Mouse (Mus musculus) ES-CJ7 (cell line): ENCODE measurements around the gene Tnf.
A peak's percentile ranks its signal among the peaks of the same experiment; 100 is the strongest.
"Not testable (repeated sequence)": the region's sequence is repeated elsewhere in the genome, so short reads cannot be mapped to it uniquely, and the experiment has no call there.

Experiments used
- DNase-seq: peaks from one replicate; pipeline ENCODE4 v3.0.0; 2011; ENCODE audit warnings: low read depth, low spot score

Tnf gene

DNA sequence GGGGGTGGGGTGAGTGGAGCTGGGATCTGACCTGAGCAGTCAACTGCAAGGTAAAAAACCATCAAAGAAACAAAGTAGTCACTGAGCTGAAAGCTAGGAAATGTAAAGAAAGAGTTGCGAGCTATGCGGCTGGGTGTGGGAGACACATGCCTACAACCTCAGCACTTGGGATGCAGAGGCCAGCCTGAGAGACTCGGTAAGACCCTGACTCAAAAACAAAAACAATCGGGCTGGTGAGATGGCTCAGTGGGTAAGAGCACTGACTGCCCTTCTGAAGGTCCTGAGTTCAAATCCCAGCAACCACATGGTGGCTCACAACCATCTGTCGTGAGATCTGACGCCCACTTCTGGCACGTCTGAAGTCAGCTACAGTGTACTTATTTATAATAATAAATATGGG lies 32.3 kb upstream of the Tnf start:
- DNase-seq, result not testable (repeated sequence)

DNA sequence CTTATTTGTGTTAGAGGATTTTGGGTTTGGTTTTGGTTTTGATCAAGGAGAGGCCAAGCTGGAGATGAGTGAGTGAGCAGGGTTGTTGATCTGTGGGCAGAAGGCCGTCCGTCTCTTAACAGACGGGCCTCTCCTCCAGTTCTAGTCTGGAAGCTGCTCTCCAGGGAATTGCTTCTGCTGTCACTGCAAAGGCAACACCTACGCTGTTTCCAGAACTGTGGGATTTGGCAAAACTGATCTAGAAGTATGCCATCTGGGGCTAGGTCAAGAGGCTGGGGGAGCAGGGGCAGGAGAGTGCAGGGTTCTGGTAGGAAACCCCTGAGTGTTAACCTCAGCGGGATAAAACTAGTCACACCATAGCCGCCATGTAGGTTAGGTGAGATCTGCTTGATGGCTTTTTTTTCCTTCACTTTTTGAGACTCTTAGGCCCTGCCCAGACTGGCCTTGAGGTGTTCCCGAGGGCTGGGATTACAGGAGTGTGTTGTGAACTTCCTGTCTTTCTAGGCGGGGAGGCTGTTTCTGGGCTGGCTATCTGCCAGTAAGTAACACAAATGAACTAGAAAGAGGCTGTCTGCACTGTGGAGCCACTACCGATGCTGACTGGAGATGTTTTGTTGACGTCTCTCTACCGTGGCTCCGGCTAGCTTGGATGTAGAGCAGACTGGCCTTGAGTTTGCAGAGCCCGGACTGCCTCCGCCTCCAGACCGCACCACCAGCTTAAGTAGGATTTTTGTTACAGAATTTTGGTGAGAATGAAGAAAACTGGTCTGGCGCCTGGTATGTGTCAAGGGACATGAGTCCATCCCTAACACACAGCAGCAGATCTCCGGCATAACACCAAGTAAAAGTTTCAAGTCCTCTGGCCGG lies 31.5 kb upstream of the Tnf start, which contains the start of gene Atp6v1g2:
Gene Atp6v1g2, plus strand, starts transcription at position 547 of the 867 bp plus-strand sequence.
- no peak for DNase-seq

DNA sequence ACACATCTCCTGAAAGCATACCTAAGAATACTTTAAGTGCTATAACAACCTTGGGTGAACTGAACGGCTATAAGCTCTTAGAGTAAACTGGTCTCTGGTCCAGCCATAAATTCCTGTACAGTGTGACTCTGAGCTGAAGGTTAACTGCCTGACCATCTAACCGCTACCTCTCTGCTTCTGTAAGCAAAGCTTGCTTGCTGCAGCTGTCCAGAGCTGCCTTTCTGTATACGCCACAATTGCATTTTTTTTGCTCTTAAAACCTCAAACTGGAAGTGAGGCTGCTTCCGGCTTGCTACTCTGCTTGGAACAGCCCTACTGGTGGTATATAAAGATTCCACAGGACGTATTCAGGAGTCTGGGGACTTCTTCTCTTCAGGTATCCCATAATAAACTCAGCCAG lies 30.9 kb upstream of the Tnf start:
- DNase-seq, result no peak

DNA sequence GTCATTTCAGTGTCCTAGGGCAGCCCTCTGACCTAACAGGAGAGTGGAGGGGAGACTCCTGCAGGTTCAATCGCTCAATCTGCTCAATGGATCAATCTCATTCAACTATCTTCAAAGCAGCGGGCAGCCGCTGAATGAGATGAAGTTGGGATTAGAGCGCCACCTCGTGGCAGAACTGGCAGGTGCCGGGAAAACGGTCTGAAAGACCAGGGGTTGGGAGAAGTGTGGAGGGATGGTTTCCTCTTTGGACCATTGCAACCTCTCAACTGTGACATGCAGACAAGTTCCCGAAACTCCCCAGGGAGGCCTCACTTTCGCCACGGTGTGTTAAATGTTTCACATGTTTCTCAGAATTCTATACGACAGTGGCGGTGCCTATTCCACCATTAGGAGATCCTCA lies 30.2 kb upstream of the Tnf start:
- DNase-seq, result peak; percentile 77

DNA sequence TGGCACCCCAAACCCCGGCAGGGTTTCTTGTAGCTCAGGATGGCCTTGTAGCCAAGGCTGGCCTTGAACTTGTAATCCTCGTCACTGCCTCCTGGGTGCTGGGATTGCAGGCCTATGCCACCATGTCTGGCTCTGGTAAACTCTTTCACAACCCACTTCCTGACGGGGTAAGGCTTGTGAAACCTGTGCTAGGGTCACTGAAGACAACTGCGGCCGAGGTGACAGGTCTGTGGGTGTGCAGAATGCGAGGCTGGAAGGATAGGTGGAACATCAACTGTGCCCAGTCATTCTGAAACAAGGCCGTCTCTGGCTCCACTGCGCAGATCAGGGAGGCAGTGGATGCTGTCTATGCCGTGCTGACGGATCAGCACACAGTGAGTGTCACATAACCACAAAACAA lies 29.2 kb upstream of the Tnf start:
- DNase-seq, result no peak

DNA sequence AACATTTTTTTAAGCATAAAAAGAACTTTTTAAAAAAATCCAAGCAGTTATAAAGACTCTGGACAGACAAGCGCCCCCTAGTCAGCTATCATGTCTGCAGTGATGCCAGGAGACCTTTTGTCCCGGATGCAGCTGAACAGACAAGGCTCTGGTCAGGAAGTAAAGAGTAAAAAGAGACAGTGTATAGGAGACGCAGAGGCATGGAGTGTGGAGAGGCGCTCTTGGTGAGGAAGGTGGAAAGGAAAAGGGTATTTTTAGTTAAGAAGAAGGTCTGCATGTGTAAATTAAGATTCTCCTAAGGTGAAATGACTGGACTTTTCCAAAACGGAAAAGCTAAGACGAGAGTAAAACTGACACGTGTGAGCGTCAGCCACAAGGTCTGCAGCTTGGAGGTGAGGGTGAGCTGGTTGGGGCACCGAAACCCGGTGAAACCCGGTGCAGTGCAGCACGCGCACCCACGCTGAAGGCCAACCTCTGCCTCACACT lies 24.8 kb upstream of the Tnf start:
- DNase-seq, result no peak

DNA sequence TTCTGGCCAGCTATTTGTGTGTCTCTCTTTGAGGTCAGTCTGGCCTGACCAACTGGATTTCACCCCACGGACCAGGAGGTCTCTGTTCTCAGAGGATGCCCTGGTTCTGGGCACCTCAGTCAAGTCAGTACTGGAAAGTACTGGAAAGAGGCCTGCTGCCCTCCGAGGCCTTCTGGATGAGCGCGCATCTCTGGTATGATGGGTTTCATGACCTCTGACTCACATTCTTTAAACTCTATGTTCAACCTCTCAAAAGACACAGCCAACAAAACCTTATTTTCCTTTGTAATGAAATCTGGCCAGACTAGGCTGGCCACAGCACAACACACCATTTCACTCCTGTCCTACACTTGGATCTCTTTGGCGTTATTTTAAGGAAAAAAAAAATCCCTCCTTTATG lies 23.6 kb upstream of the Tnf start:
- DNase-seq, result no peak

DNA sequence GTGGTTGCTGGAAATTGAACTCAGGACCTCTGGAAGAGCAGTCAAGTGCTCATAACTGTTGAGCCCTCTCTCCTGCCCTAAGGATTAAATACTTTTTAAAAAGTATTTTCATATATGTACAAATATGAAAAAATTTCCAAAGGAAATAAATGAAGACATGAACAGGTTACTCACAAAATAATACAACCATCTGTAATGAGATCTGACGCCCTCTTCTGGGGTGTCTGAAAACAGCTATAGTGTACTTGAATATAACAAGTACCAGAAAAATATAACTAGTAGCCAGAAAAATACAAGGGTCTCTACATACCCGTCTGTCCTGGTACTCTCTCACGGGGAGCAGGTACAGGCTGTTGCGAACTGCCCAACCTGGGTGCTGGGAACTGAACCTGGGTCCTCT lies 22.8 kb upstream of the Tnf start:
- no peak for DNase-seq

DNA sequence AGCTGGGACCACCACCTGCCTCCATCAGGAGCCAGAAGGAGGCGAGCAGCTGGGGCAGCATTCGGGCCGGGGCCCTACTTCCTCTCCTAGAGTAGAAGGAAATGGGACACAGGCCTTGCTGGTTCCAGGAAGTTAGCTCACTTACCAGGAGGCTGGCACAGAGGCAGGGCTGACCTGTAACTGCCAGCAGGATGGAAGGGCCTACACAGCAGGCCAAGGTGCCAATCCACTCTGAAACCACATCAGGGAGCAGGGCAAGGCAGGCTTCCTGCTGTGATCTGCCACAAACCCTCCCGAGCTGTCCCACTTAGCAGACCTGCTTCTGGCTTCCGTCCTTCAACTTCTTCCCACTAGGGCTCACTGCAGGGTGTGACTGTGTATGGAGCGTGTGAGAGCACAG lies 20.5 kb upstream of the Tnf start:
- DNase-seq, result no peak

DNA sequence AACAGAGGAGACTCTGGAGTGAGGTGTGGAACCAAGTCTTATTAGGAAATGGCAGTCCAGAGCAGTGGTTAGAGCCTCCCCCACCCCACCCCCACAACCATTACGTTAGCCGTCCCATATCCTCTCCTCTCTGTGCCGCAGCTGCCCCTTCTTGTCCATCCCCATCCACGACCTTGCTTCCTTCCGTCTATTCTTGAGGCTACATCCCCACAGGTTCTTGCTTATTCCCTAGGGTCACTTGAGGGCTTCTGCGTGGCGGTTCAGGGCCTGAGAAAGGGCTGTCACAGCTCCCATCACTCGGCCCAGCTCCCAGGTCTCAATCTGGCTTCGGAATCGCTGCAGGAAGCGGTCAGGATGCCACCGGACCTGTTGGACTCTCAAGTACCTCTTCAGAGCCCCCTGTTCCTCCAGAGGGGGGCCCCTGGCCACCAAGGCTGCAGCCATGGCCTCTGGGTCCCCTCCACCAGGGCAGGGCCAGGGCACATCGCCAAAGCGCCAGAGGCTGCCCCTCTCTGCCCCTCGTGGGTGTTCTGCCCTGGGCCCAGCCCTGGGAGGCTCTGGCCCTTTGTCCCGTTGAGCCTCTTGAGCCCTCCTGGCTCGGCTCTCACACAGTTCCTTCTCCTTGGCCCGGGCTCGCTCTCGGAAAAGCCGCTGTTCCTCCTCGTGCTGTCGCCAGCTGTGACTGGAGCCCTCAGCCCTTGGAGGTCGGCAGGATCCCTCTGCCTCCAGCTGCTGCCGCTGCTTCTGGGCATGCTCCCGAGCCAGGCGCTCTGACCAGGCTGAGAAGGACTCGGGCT lies 18.5 kb upstream of the Tnf start, which contains the start of gene Gm16181:
Gene Gm16181, plus strand, starts transcription at position 679 of the 797 bp plus-strand sequence.
- no peak for DNase-seq

DNA sequence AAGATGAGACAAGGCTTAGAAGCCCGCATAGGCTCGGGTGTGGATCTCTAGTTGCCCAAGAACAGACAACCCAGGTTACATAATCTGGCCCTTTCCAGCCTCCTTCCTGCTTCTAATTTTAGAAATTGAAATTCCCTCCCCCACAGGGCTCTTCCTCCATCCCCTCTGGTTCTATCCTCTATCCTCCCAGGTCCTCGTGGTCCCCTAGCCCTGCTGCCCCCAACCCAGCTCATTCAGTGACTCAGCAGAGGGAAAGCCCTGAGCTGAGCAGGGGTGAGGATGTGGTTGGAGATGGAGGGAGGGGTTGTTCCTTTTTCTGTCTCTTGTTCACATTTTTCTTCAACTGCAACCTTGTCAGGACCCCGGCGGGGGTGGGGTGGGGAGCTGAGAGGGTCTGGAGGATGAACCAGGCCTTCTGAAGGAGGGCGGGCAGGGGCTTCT lies 17.8 kb upstream of the Tnf start:
- DNase-seq, result no peak

DNA sequence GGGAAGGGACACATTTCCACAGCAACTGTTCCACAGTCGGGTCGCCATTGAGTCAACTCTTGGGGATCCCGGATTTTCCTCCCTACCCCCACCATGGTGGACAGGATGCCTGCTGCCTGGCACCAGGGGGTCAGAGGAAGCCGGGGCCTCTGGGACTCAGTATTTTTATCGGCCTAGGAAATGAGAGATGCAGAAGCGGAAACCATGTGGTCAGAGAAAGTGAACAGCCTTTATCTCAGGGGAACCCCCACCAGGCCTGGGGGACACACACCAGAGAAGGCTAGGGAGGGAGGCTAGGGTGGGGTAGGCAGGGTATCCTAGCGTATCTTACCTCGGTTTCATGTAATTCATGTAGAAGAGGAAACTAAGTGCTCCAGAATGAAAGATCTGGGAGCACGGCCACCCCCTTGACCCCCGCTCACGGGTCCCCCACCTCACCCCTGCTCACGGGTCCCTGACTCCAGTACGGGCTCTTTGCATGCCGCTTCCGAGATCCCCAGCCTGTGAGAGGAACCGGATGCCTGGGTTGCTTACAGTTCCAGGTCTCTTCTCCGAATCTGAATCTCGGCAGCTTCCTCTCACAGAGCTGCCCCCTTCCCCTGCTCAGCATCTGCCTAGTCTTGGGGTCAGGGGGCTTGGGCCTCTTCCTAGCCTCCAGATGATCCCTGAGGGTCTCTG lies 16.8 kb upstream of the Tnf start:
- DNase-seq, result no peak

DNA sequence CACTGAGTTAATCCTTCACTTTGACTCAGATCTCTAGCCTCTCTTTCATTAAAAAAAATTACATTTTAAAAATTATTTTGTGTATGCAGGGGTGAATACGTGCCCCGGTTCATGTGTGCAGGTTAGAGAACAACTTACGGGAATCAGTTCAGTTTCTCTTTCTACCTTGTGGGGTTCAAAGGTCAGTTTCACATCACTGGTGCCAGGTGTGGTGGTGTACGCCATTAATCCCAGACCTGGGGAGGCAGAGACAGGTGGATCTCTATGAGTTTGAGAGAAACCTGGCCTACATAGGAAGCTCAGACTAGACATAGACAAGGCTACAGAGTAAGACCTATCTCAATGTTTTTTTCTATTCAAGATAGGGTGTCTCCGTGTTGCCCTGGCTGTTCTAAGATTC lies 11.3 kb upstream of the Tnf start:
- DNase-seq, result no peak

DNA sequence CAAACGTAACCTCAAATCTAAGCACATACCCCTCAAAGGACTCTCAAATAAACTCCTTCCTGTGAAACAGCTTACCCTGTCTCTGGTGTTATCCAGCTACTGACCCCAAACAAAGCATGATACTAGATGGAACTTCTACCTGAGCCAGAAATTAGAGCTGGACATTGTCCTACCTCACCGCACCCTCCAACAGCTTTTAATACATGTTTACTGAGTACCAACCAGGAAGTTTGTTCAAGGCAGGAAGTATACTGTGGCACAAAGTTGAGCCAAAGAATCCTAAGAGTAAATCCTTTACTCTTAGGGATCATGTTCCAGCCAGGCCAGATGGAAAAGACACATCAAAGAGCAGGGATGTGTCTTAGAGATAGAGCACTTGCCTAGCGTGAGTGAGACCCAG lies 8.8 kb upstream of the Tnf start:
- DNase-seq, result no peak

DNA sequence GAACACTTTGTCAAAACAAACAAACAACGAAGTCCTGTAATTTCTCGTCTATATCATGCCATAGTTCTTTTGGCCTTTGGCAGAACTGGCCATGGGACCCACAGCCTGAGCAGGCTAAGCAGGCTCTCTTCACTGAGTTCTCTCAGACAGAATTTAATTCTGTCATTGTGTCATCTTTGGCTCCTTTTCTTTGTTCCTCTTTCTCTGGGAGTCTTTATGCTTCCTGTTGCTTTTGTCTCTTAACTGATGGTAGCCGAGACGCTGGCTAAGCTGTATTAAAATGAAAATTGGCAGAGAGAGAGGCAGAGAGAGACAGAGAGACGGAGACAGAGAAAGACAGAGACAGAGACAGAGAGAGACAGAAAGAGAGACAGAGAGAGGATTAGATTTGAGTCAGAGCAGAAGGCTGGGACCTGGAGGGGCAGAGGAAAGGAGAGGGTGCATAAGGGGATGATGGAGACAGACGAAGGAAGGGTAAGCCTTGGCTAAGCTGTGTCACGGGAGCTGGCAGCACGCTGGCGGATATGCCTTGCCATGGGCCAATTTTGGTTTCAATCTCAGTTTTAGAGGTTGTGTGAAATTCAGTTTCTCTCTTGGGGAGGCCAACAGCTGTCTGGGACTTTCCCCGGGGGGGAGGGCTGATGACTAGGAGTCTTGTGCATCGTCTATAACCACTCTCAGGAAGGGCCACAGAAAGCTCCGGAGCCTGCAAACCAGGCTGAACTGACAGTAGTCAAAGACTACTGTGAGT lies 8.2 kb upstream of the Tnf start:
- DNase-seq, result no peak

DNA sequence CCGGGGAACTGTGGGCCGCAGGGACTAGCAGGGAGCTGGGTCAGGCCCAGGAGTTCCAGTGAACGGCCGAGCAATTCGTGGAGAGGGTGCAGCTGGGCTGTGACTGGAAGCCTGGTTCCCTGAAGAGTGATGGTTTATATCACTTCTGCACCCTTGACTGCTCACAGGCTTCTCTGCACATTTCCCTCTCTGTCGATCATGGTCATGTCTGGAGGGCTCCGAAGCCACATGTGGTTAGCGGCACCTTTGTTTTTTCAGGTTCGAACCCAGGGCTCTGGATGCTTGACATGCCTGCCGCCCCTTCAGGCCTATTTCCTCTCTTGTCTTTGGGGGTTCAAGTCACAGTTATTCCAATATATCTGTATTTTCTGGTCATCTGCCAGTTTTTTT lies 3.6 kb upstream of the Tnf start:
- DNase-seq, result no peak

DNA sequence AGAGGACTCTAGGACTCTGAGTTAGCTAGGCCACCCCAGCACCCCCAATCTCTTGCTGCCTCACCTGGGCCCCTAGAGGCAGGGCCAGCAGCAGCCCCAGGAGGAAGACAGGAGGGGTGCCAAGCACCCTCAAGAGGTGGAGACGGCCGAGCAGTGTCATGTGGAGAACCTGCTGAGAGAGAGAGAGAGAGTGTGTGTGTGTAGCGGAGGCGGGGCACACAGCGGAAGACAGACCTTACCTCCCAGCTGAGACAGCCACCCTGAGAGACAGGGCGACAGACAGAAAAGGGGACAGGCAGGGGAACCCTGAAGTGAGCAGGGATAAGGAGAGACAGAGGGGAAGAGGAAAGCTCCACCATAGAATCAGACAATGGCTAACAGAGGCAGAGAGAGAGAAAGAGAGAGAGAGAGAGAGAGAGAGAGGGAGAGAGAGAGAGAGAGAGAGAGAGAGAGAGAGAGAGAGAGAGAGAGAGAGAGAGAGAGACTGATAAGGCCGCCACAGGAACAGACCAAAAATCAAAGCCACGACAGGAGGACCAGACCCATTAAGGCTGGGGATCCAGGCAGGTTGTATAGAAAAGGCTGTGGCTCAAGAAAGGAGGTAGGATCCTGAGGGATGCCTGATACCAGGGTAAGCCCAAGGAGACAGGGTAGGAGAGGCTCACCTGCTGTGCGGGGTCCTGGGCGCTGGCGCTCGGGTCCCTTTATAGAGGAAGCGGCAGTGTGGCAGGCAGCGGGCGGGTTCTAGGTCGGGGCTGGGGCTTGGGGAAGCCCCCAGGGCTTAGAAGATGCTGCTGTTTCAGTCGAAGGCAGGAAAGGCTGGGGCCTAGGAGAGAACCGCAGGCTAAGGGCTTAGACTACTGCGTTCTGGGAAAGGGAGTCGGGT lies 2.9 kb upstream of the Tnf start, which contains the start of gene Lta:
Gene Lta, minus strand, starts transcription at position 858 of the 886 bp plus-strand sequence.
- no peak for DNase-seq

DNA sequence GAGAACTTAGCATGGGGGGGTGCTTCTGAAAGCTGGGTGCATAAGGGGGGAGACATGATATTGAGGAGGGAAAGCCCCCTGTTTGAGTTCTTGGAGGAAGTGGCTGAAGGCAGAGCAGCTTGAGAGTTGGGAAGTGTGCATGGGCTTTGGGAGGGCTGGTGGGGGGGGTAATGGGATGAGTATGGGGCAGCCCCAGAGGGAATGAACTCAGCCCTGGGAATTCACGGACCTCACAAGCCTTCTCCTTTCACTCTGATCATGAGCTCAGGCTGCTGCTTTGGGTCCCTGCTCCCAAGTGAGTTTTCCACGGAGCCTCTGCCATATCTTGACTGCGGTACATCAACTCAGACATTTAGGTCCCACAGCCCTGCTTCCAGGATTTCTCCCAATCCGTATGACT lies 635 bp upstream of the Tnf start:
- DNase-seq, result no peak

DNA sequence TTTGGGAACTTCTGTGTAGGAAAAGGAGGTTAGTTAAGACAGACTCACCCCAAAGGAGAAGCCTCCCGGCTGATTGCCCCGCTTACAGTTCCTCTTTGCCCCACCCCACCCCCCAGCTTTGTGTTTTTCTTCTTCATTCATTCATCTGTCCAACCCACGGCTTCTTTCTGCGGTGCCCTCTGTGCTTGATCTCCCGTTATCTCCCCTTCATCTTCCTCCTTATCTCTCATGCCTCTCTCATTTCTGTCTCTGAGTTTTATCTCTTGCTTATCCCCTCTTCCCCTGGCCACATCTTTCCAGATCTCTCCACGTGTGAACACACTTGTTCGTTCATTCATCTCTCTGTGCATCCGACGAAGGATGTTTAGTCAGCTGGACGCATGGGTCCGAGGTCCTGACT lies 679 bp downstream of the Tnf start:
- DNase-seq, result no peak

DNA sequence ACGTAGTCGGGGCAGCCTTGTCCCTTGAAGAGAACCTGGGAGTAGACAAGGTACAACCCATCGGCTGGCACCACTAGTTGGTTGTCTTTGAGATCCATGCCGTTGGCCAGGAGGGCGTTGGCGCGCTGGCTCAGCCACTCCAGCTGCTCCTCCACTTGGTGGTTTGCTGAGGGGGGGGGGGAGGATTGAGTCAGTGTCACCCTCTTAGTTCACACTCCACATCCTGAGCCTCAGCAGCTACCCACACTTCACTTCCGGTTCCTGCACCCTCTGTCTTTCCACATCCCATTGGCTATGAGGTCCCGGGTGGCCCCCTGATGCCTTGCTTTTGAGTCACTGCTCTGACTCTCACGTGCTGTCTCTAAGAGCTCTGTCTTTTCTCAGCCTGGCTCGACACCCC lies 1.4 kb downstream of the Tnf start:
- DNase-seq, result no peak
